Mouse (Mus musculus) left cerebral cortex, postnatal 14 days (tissue): ENCODE data around the gene Nt5dc1. TPM values are rescaled to one million over a fixed set of nuclear protein-coding genes. Genes with fewer than 3 reads are reported as not detected.

Experiments
- DNase-seq, 2 experiments: peaks; one replicate each; pipeline ENCODE4 v3.0.0; 2021 to 2022; ENCODE audit warnings: low spot score in 2 of 2, mixed read lengths in 1 of 2
- intact Hi-C: fragments of 180-260 bp; cut with DNase I; formaldehyde crosslinking; loops from one replicate; pipeline ENCODE4 v1.15.1; 2025
- total RNA-seq, 2 experiments: library from RNA; stranded (reverse); gene quantifications; 2 replicates each; pipeline ENCODE4 v1.2.3; 2021

Nt5dc1 gene
- total RNA-seq, 2 experiments from 2014 or later = 1.8 to 2.0 TPM

DNA sequence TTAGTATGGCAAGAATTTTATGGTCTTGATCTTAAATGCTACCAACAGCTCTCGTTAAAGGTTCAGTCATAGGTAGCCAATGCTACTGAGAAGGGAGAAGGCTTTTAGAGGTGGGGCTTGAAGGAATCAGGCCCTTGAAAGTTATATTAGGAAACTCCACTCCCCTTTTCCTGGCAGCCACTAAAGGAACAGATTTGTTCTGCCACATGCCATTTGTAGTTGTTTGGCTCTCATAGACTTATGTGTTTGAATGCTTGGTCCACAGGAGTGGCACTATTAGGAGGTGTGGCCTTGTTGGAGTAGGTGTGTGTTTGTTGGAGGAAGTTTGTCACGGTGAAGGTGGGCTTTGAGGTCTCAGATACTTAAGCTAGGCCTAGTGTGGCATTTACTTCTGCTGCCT, 97.5 kb downstream of the Nt5dc1 start:
- no peak for DNase-seq
- intact Hi-C loops = no loop called here

DNA sequence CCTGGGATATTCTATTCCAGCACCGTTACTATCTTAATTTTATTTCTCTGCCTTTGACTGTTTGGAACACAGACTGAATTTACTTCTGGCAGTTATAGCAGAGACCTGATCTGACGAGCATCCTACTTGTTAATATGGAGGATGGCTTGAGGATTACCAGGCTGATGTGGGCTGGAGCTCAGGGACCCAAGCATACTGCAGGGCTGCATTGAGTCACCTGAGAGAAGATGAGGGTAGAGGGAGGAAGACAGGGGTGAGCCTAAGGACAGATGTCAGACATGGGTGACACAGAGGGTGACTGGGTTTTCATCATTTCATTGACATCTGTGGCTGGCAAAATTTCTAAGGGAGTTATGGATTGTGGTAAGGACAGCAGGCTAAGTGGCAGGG, 101.1 kb downstream of the Nt5dc1 start:
- DNase-seq = no peak
- intact Hi-C loops = no loop called here

DNA sequence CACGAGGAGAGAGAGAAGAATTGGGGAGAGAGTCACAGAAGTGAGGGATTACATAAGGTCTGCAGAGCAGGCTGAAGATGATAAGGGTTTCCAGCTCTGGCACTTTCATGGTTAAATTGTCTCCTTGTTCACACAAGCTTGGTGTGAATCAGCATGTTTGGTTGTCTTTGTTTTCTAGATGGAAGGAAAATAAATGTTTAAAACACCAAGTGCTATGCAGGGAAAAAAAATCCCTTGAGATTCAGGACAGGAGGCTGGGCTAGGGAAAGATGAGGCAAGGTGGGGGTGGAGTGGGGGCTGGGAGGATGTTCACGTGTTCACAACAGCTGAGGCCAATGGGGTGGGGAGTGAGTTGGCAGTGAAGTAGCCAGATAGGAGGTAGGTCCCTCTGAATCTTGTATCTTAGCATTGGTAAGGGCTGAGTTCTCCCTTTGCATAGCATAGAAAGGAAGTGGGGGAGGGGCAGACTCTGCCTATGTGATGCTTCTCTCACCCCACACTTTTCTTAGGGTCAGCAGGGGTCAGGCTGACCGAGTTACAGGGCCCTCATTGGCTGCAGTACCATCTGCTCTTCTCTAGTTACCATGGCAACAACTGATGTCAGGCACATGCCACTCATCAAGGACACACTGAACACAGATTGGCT, 101.7 kb downstream of the Nt5dc1 start:
- intact Hi-C loops = no loop called here
- peak; percentile 73 to 91 for DNase-seq

DNA sequence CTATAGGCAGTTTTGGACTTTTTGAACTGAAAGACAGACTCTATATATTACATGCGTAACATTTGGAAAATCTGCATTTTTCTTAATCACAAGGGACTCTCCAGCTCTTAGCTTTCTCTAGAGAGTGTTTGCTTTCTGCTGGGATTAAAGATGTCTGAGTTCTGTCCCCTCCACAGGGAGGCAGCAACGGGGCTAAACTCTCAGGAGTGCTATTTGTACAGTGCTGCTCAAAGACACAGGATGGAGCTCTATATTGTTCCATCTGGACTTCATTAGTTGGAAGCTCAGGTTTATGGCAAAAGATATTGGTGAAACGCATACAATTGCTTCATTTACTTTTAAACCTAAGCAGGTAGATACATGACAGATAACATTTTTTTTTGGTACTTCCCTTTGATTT, 105.8 kb downstream of the Nt5dc1 start:
- intact Hi-C loops = no loop called here
- DNase-seq = no peak

DNA sequence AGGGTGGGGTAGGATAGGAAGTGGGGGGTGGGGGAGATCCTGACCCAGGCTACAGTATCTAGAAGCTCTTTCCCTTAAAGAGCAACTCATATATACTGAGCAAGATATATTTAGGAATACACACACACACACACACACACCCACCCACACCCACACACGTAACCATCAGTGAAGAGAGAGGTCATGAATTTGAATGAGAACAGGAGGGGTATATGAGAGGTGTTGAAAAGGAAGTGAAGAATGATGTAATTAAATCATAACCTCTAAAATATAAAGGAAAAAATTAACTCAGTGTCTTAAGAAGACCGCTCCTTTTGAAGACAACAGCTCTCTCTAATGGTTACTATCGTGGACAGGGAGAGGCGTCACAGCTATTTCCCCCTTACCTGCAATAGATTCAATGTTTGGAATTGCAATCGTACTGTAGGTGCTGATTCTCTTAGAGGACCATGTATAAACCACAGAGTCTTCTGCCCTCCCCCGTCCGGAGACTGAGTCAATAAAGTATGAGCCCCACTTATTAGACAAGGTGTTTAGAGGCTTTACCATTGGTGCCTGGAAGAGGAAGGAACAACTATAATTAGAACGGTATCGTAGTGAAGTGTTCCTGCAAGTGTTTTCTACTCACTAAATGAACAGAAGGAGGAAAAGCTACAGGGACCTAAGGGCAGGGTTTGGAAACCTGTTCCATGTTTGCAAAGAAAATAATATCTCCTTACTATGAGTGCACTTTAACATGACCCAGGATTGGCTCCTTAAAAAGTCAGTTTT, 108.3 kb downstream of the Nt5dc1 start:
- intact Hi-C loops = no loop called here
- no peak for DNase-seq

DNA sequence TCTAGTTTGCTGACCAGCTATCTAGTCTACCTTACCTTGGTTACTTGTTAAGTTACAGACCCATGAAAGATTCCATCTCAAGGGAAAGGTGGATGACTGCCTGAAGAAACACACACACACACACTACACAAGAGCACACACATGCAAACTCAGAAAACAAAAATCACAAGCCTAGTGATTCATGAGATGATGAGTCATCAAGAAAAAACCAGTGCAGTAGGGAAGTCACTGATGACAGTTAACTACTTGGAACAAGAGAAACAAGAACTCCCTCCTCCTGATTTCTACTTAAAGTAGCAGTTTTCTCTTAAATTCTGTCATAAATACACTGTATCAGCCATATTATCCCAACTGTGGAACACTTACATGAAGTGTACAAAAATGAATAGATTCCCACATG, 111.3 kb downstream of the Nt5dc1 start:
- intact Hi-C loops = no loop called here

DNA sequence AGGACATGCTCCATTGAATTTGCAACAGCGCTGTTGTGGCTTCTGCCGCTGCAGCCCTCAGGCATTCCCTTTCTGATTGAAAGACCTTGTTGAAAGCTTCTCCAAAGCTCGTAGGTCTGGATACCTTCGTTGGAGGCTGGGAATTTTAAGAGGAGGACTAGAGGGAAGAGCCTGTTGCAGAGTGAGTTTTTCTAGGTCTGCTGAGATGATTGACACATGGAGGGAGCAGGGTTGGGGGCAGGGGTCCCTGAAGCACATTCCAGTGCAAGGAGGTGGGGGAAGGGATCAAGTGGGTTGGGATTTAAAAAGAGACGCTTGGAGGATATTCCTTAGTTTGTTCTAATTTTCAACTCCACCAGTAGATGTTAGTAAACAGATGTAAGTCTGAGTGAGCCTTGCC, 118.0 kb downstream of the Nt5dc1 start:
- intact Hi-C loops = no loop called here
- DNase-seq = no peak

More for the DNA sequence above, 111.3 kb downstream of the Nt5dc1 start:
- DNase-seq = no peak

DNA sequence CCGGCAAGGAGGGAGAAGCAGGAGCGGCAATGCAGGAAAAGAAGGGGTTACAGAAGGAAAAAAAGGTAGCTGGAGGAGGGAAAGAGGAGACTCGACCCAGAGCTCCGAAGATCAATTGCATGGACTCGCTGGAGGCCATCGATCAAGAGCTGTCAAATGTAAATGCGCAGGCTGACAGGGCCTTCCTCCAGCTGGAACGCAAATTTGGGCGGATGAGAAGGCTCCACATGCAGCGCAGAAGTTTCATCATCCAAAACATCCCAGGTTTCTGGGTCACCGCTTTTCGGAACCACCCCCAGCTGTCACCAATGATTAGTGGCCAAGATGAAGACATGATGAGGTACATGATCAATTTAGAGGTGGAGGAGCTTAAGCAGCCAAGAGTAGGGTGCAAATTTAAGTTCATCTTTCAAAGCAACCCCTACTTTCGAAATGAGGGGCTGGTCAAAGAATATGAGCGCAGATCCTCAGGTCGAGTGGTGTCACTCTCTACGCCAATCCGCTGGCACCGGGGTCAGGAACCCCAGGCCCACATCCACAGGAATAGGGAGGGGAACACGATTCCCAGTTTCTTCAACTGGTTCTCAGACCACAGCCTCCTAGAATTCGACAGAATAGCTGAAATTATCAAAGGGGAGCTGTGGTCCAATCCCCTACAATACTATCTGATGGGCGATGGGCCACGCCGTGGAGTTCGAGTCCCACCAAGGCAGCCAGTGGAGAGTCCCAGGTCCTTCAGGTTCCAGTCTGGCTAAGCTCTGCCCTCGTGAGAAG, 120.2 kb downstream of the Nt5dc1 start:
- intact Hi-C loops = loop anchor here (2.0 kb wide), 1 partner anchor 15 kb away; the partner anchor contains the start of gene Tspyl1
- peak in 1 of 2 experiments; percentile 29 for DNase-seq

DNA sequence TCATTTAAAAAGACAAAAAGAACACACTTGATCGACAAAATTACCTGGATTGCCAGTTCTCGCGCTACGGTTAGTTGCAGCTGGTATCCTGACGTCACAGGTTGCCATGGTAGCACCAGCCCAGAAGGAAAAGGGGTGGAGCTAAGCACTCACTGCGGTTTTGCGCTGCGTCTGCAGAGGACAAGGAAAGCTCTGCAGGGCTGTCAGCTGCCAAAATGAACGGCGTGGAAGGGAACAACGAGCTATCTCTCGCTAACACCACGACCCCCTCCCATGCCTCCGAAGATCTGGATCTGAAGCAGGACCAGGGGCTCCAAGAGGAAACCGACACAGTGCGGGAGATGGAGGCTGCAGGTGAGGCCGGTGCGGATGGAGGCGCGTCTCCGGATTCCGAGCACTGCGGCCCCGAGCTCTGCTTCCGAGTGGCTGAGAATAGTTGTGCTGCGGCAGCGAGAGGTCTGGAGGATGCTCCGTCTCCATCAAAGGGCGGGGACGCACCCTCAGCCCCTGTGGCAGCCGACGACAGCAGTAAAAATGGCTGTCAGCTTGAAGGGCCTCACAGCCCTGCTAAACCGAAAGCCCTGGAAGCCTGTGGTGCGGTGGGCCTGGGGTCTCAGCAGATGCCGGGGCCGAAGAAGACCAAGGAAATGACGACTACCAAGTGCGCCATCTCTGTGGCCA, 120.9 kb downstream of the Nt5dc1 start, which contains the start of gene Tspyl4:
Gene Tspyl4 (plus strand): TSS at position 144 of the 681 bp plus-strand sequence.
- peak; percentile 96 to 97 for DNase-seq
- intact Hi-C loops = loop anchor here (2.0 kb wide), 1 partner anchor 15 kb away; the partner anchor contains the start of gene Tspyl1

DNA sequence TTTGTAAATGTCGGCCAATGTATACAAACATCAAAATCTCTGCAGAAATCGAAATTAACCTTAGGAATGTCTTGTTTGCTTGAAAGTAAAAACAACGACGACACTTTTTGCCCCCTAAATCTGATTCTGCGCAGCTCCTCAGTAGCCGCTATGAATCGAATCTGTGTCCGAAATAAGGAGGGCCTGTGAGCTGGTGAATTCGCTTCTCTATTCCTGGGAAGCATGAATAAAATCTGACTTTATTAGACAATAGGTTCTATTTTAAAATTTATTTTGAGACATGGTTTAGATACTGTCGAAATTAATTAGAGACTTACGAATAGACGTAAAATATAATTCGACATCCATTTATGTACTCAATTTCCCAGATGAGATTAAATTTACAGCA, 121.4 kb downstream of the Nt5dc1 start:
- intact Hi-C loops = loop anchor here (2.0 kb wide), 1 partner anchor 14 kb away; the partner anchor contains the start of gene Tspyl1
- DNase-seq = no peak

DNA sequence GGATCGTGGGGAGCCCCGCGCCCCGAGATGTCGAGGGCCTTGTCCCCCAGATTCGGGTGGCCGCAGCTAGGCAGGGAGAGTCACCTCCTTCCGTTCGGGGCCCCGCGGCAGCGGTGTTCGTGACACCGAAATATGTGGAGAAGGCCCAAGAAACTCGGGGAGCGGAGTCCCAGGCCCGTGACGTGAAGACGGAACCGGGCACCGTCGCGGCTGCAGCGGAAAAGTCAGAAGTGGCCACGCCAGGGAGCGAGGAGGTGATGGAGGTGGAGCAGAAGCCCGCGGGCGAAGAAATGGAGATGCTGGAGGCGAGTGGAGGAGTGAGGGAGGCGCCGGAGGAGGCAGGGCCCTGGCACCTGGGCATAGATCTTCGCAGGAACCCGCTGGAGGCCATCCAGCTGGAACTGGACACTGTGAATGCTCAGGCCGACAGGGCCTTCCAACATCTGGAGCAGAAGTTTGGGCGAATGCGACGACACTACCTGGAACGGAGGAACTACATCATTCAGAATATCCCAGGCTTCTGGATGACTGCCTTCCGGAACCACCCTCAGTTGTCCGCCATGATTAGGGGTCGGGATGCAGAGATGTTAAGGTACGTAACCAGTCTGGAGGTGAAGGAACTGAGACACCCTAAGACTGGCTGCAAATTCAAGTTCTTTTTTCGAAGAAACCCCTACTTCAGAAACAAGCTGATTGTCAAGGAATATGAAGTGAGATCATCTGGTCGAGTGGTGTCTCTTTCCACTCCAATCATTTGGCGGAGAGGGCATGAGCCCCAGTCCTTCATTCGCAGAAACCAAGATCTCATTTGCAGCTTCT, 135.7 kb downstream of the Nt5dc1 start:
- DNase-seq = peak in 1 of 2 experiments; percentile 33
- intact Hi-C loops = loop anchor here (2.0 to 5.0 kb wide), 3 partner anchors 14 to 185 kb away; partner anchors contain the start of genes Calhm5 and Tspyl4

DNA sequence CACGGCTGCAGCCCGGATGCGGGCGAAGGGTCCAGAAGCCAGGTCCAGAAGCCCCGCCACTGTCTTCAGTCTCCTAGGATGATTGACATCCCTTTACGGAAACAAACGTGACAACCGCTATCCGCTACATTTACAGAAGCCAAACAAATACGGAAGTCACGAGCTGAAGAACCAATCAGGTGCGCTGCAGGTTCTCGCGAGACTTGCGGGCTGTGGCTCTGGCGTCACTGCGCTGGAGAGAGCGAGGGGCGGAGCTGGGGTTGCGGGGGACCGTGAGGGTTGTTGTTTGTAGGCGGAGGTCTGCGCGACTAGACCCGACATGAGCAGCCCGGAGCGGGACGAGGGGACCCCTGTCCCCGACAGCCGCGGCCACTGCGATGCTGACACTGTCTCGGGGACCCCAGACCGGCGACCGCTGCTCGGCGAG, 136.4 kb downstream of the Nt5dc1 start, which contains the start of gene Tspyl1:
Gene Tspyl1 (plus strand): TSS at position 229 of the 427 bp plus-strand sequence.
- peak; percentile 98 for DNase-seq
- intact Hi-C loops = loop anchor here (2.0 to 5.0 kb wide), 5 partner anchors 15 to 263 kb away; partner anchors contain the start of genes Calhm5, Rwdd1, Trappc3l and Tspyl4

DNA sequence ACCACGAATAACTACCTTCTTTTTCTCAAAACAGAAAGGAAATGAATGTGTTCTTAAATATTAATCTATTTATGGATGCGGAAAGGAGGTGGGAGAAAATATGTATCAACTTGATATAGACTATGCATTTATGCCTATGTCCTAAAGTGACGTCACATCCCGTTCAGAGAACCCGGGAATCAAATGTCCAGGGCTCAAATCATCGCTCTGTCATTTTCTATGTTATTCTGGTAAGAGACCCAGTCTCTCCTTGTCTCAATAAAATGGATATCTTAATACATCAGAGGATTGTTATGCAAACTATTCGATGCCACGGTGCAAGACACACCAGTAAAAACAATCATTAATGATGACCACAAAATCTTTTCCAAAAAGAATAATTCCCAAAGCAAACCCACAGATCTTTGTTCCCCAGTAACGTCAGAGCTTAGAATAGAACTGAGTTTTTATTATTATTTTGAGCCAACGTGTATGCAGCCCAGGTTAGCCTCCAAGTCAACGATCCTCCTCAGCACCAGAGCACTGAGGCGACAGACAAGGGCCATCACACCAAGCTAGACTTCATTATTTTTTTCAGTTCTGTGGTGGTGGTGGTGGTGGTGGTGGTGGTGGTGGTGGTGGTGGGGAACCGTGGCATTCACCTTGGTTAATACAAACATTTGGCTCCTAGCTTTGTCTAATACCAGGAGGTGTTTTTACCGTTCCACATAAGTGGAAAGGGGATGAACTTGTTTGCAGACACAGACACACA, 137.0 kb downstream of the Nt5dc1 start:
- peak in 1 of 2 experiments; percentile 15 for DNase-seq
- intact Hi-C loops = loop anchor here (2.0 to 5.0 kb wide), 4 partner anchors 46 to 263 kb away; partner anchors contain the start of genes Calhm5, Rwdd1 and Trappc3l

DNA sequence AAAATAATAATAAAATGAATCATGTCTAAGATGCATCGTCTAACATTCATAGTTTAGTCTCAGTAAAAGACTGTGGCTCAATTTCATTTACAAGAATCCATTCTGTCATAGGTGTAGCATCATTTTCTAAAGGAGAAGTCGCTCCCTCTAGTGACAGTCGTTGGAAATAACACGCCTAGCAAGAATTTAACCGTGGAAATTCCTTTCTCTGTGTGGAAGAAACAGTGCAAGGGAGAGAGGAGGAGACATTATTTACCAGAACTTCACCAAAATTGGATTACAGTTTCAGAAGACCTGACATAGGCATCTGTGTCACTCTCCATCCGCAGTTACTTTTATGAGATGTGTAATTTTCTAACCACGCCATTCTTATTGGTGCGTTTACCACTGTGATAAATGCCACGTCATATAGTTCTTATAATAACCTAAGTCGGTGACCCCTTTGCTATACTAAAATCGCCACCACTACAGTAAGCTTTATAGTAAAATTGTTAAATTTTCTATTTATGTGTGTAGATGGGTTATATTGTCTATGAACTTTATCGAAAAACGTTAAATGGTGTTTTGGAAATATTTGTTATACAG, 137.7 kb downstream of the Nt5dc1 start:
- intact Hi-C loops = loop anchor here (2.0 to 5.0 kb wide), 4 partner anchors 47 to 262 kb away; partner anchors contain the start of genes Calhm5, Rwdd1 and Trappc3l
- DNase-seq = peak; percentile 79 to 89

DNA sequence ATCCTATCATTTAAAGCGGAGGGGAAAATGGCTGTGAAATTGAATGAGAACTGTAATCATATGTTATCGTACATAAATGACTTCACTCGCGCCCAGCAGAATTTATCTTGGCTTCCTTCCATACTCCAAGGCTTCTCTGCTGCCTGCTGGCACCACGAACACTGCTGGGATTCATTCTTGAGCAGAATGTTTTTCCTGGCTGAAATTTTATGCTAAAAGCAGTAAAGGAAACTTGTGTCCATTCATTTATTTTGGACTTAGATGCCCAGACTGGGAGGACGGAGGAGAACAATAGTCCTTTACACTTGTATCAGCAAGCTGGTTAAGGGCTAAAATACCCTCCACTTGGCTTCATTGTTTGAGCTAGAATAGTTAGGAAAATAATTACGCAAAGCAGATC, 146.7 kb downstream of the Nt5dc1 start:
- intact Hi-C loops = loop anchor here (5.0 kb wide), 1 partner anchor 119 kb away; no protein-coding TSS in a partner anchor
- peak; percentile 44 to 72 for DNase-seq

DNA sequence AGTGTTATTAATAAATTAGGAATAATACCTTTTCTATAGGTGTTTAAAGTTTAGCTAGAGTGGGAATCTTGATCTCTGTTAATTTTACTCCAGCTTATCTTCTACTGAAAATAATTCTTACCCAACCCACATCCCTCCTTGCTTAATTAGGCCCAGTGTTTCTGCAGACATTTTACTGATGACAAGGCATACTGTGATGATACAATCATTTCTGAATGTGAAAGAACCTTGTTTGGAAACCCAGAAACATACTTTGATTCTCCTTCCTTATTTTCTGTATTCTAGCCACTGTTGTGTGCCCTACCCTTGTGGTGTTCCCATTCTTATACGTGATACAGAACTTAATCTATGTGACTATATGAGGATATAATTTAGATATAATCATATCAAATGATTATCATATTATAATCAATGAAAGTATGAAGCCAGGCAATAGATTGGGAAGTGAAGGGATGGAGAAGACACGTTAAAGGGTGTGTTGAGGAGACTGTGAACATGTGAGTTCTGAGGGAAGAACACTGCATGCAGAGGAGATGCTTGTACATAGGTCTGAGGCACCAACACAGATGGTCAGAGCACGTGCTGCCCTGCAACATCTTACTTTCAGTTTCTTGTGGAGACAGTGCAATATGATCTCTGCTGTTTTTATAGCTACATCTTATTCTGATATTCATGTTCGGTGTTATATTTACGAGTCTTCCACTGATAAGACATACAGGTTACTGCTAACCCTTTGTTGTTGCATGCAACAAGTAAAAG, 150.9 kb downstream of the Nt5dc1 start:
- no peak for DNase-seq
- intact Hi-C loops = no loop called here
